Mouse (Mus musculus): Measurements from ENCODE around the gene Ptger4. TPM values are rescaled to one million over a fixed set of nuclear protein-coding genes. Genes with fewer than 3 reads are reported as not detected.
A peak's percentile ranks its signal among the peaks of the same experiment; 100 is the strongest.

Ptger4 gene
- total and polyA plus RNA-seq, 2 experiments from 2014 or later, result 3.0 to 5.0 TPM

- TF ChIP-seq CTCF (IDR thresholded peaks at IDR 0.05; ENCODE audit: low read depth) (no peak), EP300 (IDR thresholded peaks at IDR 0.05; ENCODE audit: low read depth) (no peak)
- H3K9ac ChIP-seq (replicated peaks; ENCODE audit: low read depth, low read length), result no peak overlapping the region
- no peaks in the 10 kb centered on the region for H3K9me3 ChIP-seq (replicated peaks; ENCODE audit: control insufficient read depth, low read length)
- WGBS, result 72% methylated on average over 6 of the region's 6 CpGs
- H3K4me1 ChIP-seq (ENCODE audit: control insufficient read depth, insufficient read depth), result peaks cover 31% of the 10 kb centered on the region
- H3K36me3 ChIP-seq (replicated peaks; ENCODE audit: control insufficient read depth, insufficient read depth, low read length), result no peaks in the 10 kb centered on the region
- ATAC-seq (ENCODE audit: insufficient read depth, low read depth), result no peak
- H3K27me3 ChIP-seq (ENCODE audit: control insufficient read depth, insufficient read depth, low read length), result peaks cover 32% of the 10 kb centered on the region
- no peak for DNase-seq (ENCODE audit: low spot score)
- peak overlapping the region; percentile 89; the same call in 1 of the 2 replicates for H3K4me2 ChIP-seq (ENCODE audit: low read depth, low read length)
- peak overlapping the region; percentile 61 for H3K4me3 ChIP-seq (ENCODE audit: low read depth, low read length)
- H3K27ac ChIP-seq (ENCODE audit: low read depth), result peak overlapping the region; percentile 22; the same call in 1 of the 2 replicates
Observed at GRCm38 (mm10) chr15:5240360-5240759, 3.6 kb downstream of the Ptger4 start.

- ATAC-seq (ENCODE audit: insufficient read depth, low read depth) (no peak), DNase-seq (ENCODE audit: low spot score) (no peak)
- H3K4me2 ChIP-seq (ENCODE audit: low read depth, low read length), result peak overlapping the region; percentile 89; the same call in 1 of the 2 replicates
- TF ChIP-seq CTCF (IDR thresholded peaks at IDR 0.05; ENCODE audit: low read depth), result no peak
- no peak for TF ChIP-seq EP300 (IDR thresholded peaks at IDR 0.05; ENCODE audit: low read depth)
- WGBS, result 49% methylated on average over 6 of the region's 6 CpGs
- no peaks in the 10 kb centered on the region for H3K9me3 ChIP-seq (replicated peaks; ENCODE audit: control insufficient read depth, low read length)
- H3K27ac ChIP-seq (ENCODE audit: low read depth), result peak overlapping the region; percentile 22; the same call in 1 of the 2 replicates
- peaks cover 32% of the 10 kb centered on the region for H3K4me1 ChIP-seq (ENCODE audit: control insufficient read depth, insufficient read depth)
- H3K9ac ChIP-seq (replicated peaks; ENCODE audit: low read depth, low read length), result no peak overlapping the region
- peaks cover 32% of the 10 kb centered on the region for H3K27me3 ChIP-seq (ENCODE audit: control insufficient read depth, insufficient read depth, low read length)
- peak overlapping the region; percentile 61 for H3K4me3 ChIP-seq (ENCODE audit: low read depth, low read length)
- H3K36me3 ChIP-seq (replicated peaks; ENCODE audit: control insufficient read depth, insufficient read depth, low read length), result no peaks in the 10 kb centered on the region
Observed at GRCm38 (mm10) chr15:5239901-5240300, 4.1 kb downstream of the Ptger4 start.

GRCm38 (mm10) chr15:5239361-5239760 lies 4.6 kb downstream of the Ptger4 start:
- DNase-seq (ENCODE audit: low spot score) (no peak), ATAC-seq (ENCODE audit: insufficient read depth, low read depth) (no peak)
- Histone ChIP-seq H3K4me2 (ENCODE audit: low read depth, low read length) (peak overlapping the region; percentile 89; the same call in 1 of the 2 replicates), H3K4me1 (ENCODE audit: control insufficient read depth, insufficient read depth) (peaks cover 30% of the 10 kb centered on the region), H3K9me3 (replicated peaks; ENCODE audit: control insufficient read depth, low read length) (no peaks in the 10 kb centered on the region), H3K27me3 (ENCODE audit: control insufficient read depth, insufficient read depth, low read length) (peaks cover 29% of the 10 kb centered on the region), H3K36me3 (replicated peaks; ENCODE audit: control insufficient read depth, insufficient read depth, low read length) (no peaks in the 10 kb centered on the region; the same call in 1 of the 2 replicates), H3K27ac (ENCODE audit: low read depth) (no peak overlapping the region), H3K4me3 (ENCODE audit: low read depth, low read length) (0 out of 2 replicates have a peak overlapping the region, but pooled peaks have one; percentile 61), H3K9ac (replicated peaks; ENCODE audit: low read depth, low read length) (no peak overlapping the region)
- TF ChIP-seq CTCF (IDR thresholded peaks at IDR 0.05; ENCODE audit: low read depth) (no peak), EP300 (IDR thresholded peaks at IDR 0.05; ENCODE audit: low read depth) (no peak)
- WGBS, result 60% methylated on average over 4 of the region's 4 CpGs

- no peak for ATAC-seq (ENCODE audit: insufficient read depth, low read depth)
- Histone ChIP-seq H3K4me2 (ENCODE audit: low read depth, low read length) (no peak overlapping the region), H3K4me3 (ENCODE audit: low read depth, low read length) (no peak overlapping the region), H3K4me1 (ENCODE audit: control insufficient read depth, insufficient read depth) (peaks cover 24% of the 10 kb centered on the region), H3K27ac (ENCODE audit: low read depth) (no peak overlapping the region), H3K9me3 (replicated peaks; ENCODE audit: control insufficient read depth, low read length) (no peaks in the 10 kb centered on the region), H3K9ac (replicated peaks; ENCODE audit: low read depth, low read length) (no peak overlapping the region), H3K36me3 (replicated peaks; ENCODE audit: control insufficient read depth, insufficient read depth, low read length) (no peaks in the 10 kb centered on the region; the same call in 1 of the 2 replicates), H3K27me3 (ENCODE audit: control insufficient read depth, insufficient read depth, low read length) (peaks cover 22% of the 10 kb centered on the region)
- peak; percentile 30 for DNase-seq (ENCODE audit: low spot score)
- WGBS, result 90% methylated on average over 4 of the region's 4 CpGs
- no peak for TF ChIP-seq EP300 (IDR thresholded peaks at IDR 0.05; ENCODE audit: low read depth)
- no peak for TF ChIP-seq CTCF (IDR thresholded peaks at IDR 0.05; ENCODE audit: low read depth)
Observed at GRCm38 (mm10) chr15:5238553-5238952, 5.4 kb downstream of the Ptger4 start.

- H3K4me3 ChIP-seq (ENCODE audit: low read depth, low read length), result no peak overlapping the region
- DNase-seq (ENCODE audit: low spot score) (no peak), ATAC-seq (ENCODE audit: insufficient read depth, low read depth) (no peak)
- WGBS, result 42% methylated on average over 7 of the region's 7 CpGs
- H3K4me1 ChIP-seq (ENCODE audit: control insufficient read depth, insufficient read depth), result peaks cover 19% of the 10 kb centered on the region
- H3K27me3 ChIP-seq (ENCODE audit: control insufficient read depth, insufficient read depth, low read length), result peaks cover 17% of the 10 kb centered on the region
- H3K9ac ChIP-seq (replicated peaks; ENCODE audit: low read depth, low read length), result no peak overlapping the region
- peak overlapping the region; percentile 0; the same call in 1 of the 2 replicates for H3K4me2 ChIP-seq (ENCODE audit: low read depth, low read length)
- TF ChIP-seq CTCF (IDR thresholded peaks at IDR 0.05; ENCODE audit: low read depth) (no peak), EP300 (IDR thresholded peaks at IDR 0.05; ENCODE audit: low read depth) (no peak)
- no peaks in the 10 kb centered on the region for H3K9me3 ChIP-seq (replicated peaks; ENCODE audit: control insufficient read depth, low read length)
- H3K27ac ChIP-seq (ENCODE audit: low read depth), result no peak overlapping the region
- H3K36me3 ChIP-seq (replicated peaks; ENCODE audit: control insufficient read depth, insufficient read depth, low read length), result no peaks in the 10 kb centered on the region; the same call in 1 of the 2 replicates
Observed at GRCm38 (mm10) chr15:5238073-5238472, 5.9 kb downstream of the Ptger4 start.

Data from heart, postnatal 0 days (tissue).